Mouse (Mus musculus): ENCODE results near the gene Ano9. TPM values are rescaled to one million over a fixed set of nuclear protein-coding genes. Genes with fewer than 3 reads are reported as not detected.

The Ano9 gene
- polyA plus RNA-seq, 2 experiments, result 4.3 to 8.0 TPM

- peaks cover 12% of the 10 kb centered on the region for H3K4me1 ChIP-seq (ENCODE audit: control insufficient read depth, insufficient read depth, low read length)
- no peak for DNase-seq (ENCODE audit: low spot score)
- WGBS, result 90% methylated on average over 4 of the region's 4 CpGs
- ATAC-seq (ENCODE audit: low FRiP score, low read depth), result no peak
- no peaks in the 10 kb centered on the region for H3K36me3 ChIP-seq (ENCODE audit: control insufficient read depth, insufficient read depth, low read length)
- H3K27ac ChIP-seq (replicated peaks; ENCODE audit: low read depth, low read length), result no peak overlapping the region
- H3K9ac ChIP-seq (ENCODE audit: low read depth, low read length, severe bottlenecking), result no peak overlapping the region
- no peak overlapping the region for H3K4me3 ChIP-seq (replicated peaks; ENCODE audit: low read length)
- no peak overlapping the region for H3K4me2 ChIP-seq (replicated peaks; ENCODE audit: low read depth, low read length, severe bottlenecking)
- no peaks in the 10 kb centered on the region for H3K27me3 ChIP-seq (ENCODE audit: control insufficient read depth, insufficient read depth, low read length)
- no peaks in the 10 kb centered on the region for H3K9me3 ChIP-seq (ENCODE audit: control insufficient read depth, low read length)
- no peak for TF ChIP-seq POLR2A (IDR thresholded peaks at IDR 0.05; ENCODE audit: borderline replicate concordance, extremely low read depth, insufficient read depth, insufficient read length)
Observed at GRCm38 (mm10) chr7:141052016-141052415, 65.6 kb downstream of the Ano9 start.

Other genes starting within 250 kb of the Ano9 start
- 98.9 and 113 TPM in 2 replicates for gene Psmd13, start 235.8 kb downstream of the Ano9 start, polyA plus RNA-seq (2012; rRNA removed)
- gene Psmd13, start 235.8 kb downstream of the Ano9 start, polyA plus RNA-seq (2014; fragmentation: Nextera tagmentation; extraction: Ambion mirVana), result 133 TPM in 2 replicates
- gene Sirt3, start 235.5 kb downstream of the Ano9 start, polyA plus RNA-seq (2012; rRNA removed), result 28.3 and 33.1 TPM in 2 replicates
- 20.1 and 22.3 TPM in 2 replicates for gene Sirt3, start 235.5 kb downstream of the Ano9 start, polyA plus RNA-seq (2014; fragmentation: Nextera tagmentation; extraction: Ambion mirVana)
- 14.2 and 14.5 TPM in 2 replicates for gene Cox8b, start 217.4 kb downstream of the Ano9 start, polyA plus RNA-seq (2012; rRNA removed)
- gene Cox8b, start 217.4 kb downstream of the Ano9 start, polyA plus RNA-seq (2014; fragmentation: Nextera tagmentation; extraction: Ambion mirVana), result 17.2 and 32.5 TPM in 2 replicates
- gene Nlrp6, start 196.9 kb downstream of the Ano9 start, polyA plus RNA-seq (2012; rRNA removed), result 0.05 TPM in 2 replicates
- 0.08 TPM in 1 of 2 replicates, not detected in the other for gene Nlrp6, start 196.9 kb downstream of the Ano9 start, polyA plus RNA-seq (2014; fragmentation: Nextera tagmentation; extraction: Ambion mirVana)
- gene Pgghg, start 176.4 kb downstream of the Ano9 start, polyA plus RNA-seq (2012; rRNA removed), result 52.8 and 68.8 TPM in 2 replicates
- 26.7 and 31.3 TPM in 2 replicates for gene Pgghg, start 176.4 kb downstream of the Ano9 start, polyA plus RNA-seq (2014; fragmentation: Nextera tagmentation; extraction: Ambion mirVana)
- gene Ifitm5, start 167.5 kb downstream of the Ano9 start, polyA plus RNA-seq (2012; rRNA removed), result 30.9 and 34.4 TPM in 2 replicates
- gene Ifitm5, start 167.5 kb downstream of the Ano9 start, polyA plus RNA-seq (2014; fragmentation: Nextera tagmentation; extraction: Ambion mirVana), result 32.3 and 44.3 TPM in 2 replicates
- gene Gm45717, start 161.9 kb downstream of the Ano9 start, polyA plus RNA-seq (2012; rRNA removed), result not detected in 2 replicates
- gene Gm45717, start 161.9 kb downstream of the Ano9 start, polyA plus RNA-seq (2014; fragmentation: Nextera tagmentation; extraction: Ambion mirVana), result not detected in 2 replicates
- gene Ifitm2, start 161.8 kb downstream of the Ano9 start, polyA plus RNA-seq (2012; rRNA removed), result 1,234 and 1,466 TPM in 2 replicates
- 1,822 and 1,827 TPM in 2 replicates for gene Ifitm2, start 161.8 kb downstream of the Ano9 start, polyA plus RNA-seq (2014; fragmentation: Nextera tagmentation; extraction: Ambion mirVana)
- 68.1 and 115 TPM in 2 replicates for gene Ifitm1, start 150.6 kb downstream of the Ano9 start, polyA plus RNA-seq (2012; rRNA removed)
- gene Ifitm1, start 150.6 kb downstream of the Ano9 start, polyA plus RNA-seq (2014; fragmentation: Nextera tagmentation; extraction: Ambion mirVana), result 55.4 and 66.7 TPM in 2 replicates
- 85.6 and 91.3 TPM in 2 replicates for gene Ifitm3, start 107.0 kb downstream of the Ano9 start, polyA plus RNA-seq (2012; rRNA removed)
- gene Ifitm3, start 107.0 kb downstream of the Ano9 start, polyA plus RNA-seq (2014; fragmentation: Nextera tagmentation; extraction: Ambion mirVana), result 184 and 201 TPM in 2 replicates
- 1.3 and 1.8 TPM in 2 replicates for gene Ifitm6, start 99.9 kb downstream of the Ano9 start, polyA plus RNA-seq (2012; rRNA removed)
- 1.2 and 1.7 TPM in 2 replicates for gene Ifitm6, start 99.9 kb downstream of the Ano9 start, polyA plus RNA-seq (2014; fragmentation: Nextera tagmentation; extraction: Ambion mirVana)
- not detected in 2 replicates for gene Gm17387, start 88.7 kb downstream of the Ano9 start, polyA plus RNA-seq (2012; rRNA removed)
- gene Gm17387, start 88.7 kb downstream of the Ano9 start, polyA plus RNA-seq (2014; fragmentation: Nextera tagmentation; extraction: Ambion mirVana), result not detected in 2 replicates
- gene B4galnt4, start 56.7 kb downstream of the Ano9 start, polyA plus RNA-seq (2012; rRNA removed), result 46.5 and 53.7 TPM in 2 replicates
- gene B4galnt4, start 56.7 kb downstream of the Ano9 start, polyA plus RNA-seq (2014; fragmentation: Nextera tagmentation; extraction: Ambion mirVana), result 12.3 and 17.1 TPM in 2 replicates
- 37.6 and 38.8 TPM in 2 replicates for gene Pkp3, start 39.6 kb downstream of the Ano9 start, polyA plus RNA-seq (2012; rRNA removed)
- 62.4 and 65.9 TPM in 2 replicates for gene Pkp3, start 39.6 kb downstream of the Ano9 start, polyA plus RNA-seq (2014; fragmentation: Nextera tagmentation; extraction: Ambion mirVana)
- 2.5 and 3.1 TPM in 2 replicates for gene Sigirr, start 17.2 kb downstream of the Ano9 start, polyA plus RNA-seq (2012; rRNA removed)
- 2.7 and 4.0 TPM in 2 replicates for gene Sigirr, start 17.2 kb downstream of the Ano9 start, polyA plus RNA-seq (2014; fragmentation: Nextera tagmentation; extraction: Ambion mirVana)
- 49.2 and 61.0 TPM in 2 replicates for gene Ptdss2, start 4.6 kb upstream of the Ano9 start, polyA plus RNA-seq (2012; rRNA removed)
- 67.8 and 68.6 TPM in 2 replicates for gene Ptdss2, start 4.6 kb upstream of the Ano9 start, polyA plus RNA-seq (2014; fragmentation: Nextera tagmentation; extraction: Ambion mirVana)
- gene Rnh1, start 55.1 kb upstream of the Ano9 start, polyA plus RNA-seq (2012; rRNA removed), result 92.3 and 105 TPM in 2 replicates
- gene Rnh1, start 55.1 kb upstream of the Ano9 start, polyA plus RNA-seq (2014; fragmentation: Nextera tagmentation; extraction: Ambion mirVana), result 190 and 216 TPM in 2 replicates
- gene Hras, start 76.2 kb upstream of the Ano9 start, polyA plus RNA-seq (2012; rRNA removed), result 111 and 112 TPM in 2 replicates
- 136 and 143 TPM in 2 replicates for gene Hras, start 76.2 kb upstream of the Ano9 start, polyA plus RNA-seq (2014; fragmentation: Nextera tagmentation; extraction: Ambion mirVana)
- gene Lrrc56, start 76.4 kb upstream of the Ano9 start, polyA plus RNA-seq (2012; rRNA removed), result 14.8 and 17.8 TPM in 2 replicates
- gene Lrrc56, start 76.4 kb upstream of the Ano9 start, polyA plus RNA-seq (2014; fragmentation: Nextera tagmentation; extraction: Ambion mirVana), result 5.8 and 8.3 TPM in 2 replicates
- gene Lmntd2, start 96.3 kb upstream of the Ano9 start, polyA plus RNA-seq (2012; rRNA removed), result 6.6 and 6.9 TPM in 2 replicates
- gene Lmntd2, start 96.3 kb upstream of the Ano9 start, polyA plus RNA-seq (2014; fragmentation: Nextera tagmentation; extraction: Ambion mirVana), result 0.95 and 1.7 TPM in 2 replicates
- 40.0 and 44.8 TPM in 2 replicates for gene Rassf7, start 98.1 kb upstream of the Ano9 start, polyA plus RNA-seq (2012; rRNA removed)
- gene Rassf7, start 98.1 kb upstream of the Ano9 start, polyA plus RNA-seq (2014; fragmentation: Nextera tagmentation; extraction: Ambion mirVana), result 30.9 and 31.7 TPM in 2 replicates
- 37.6 and 42.6 TPM in 2 replicates for gene Phrf1, start 111.0 kb upstream of the Ano9 start, polyA plus RNA-seq (2012; rRNA removed)
- 65.9 and 72.7 TPM in 2 replicates for gene Phrf1, start 111.0 kb upstream of the Ano9 start, polyA plus RNA-seq (2014; fragmentation: Nextera tagmentation; extraction: Ambion mirVana)
- 3.2 and 4.6 TPM in 2 replicates for gene Irf7, start 148.7 kb upstream of the Ano9 start, polyA plus RNA-seq (2012; rRNA removed)
- 2.1 TPM in 2 replicates for gene Irf7, start 148.7 kb upstream of the Ano9 start, polyA plus RNA-seq (2014; fragmentation: Nextera tagmentation; extraction: Ambion mirVana)
- gene Cdhr5, start 159.0 kb upstream of the Ano9 start, polyA plus RNA-seq (2012; rRNA removed), result 0.29 and 0.35 TPM in 2 replicates
- gene Cdhr5, start 159.0 kb upstream of the Ano9 start, polyA plus RNA-seq (2014; fragmentation: Nextera tagmentation; extraction: Ambion mirVana), result 0.18 and 0.43 TPM in 2 replicates
- gene Sct, start 161.3 kb upstream of the Ano9 start, polyA plus RNA-seq (2012; rRNA removed), result 17.5 and 17.6 TPM in 2 replicates
- gene Sct, start 161.3 kb upstream of the Ano9 start, polyA plus RNA-seq (2014; fragmentation: Nextera tagmentation; extraction: Ambion mirVana), result 14.2 and 17.3 TPM in 2 replicates
- gene Drd4, start 174.2 kb upstream of the Ano9 start, polyA plus RNA-seq (2012; rRNA removed), result 3.1 and 4.0 TPM in 2 replicates
- gene Drd4, start 174.2 kb upstream of the Ano9 start, polyA plus RNA-seq (2014; fragmentation: Nextera tagmentation; extraction: Ambion mirVana), result 1.5 and 2.0 TPM in 2 replicates
- gene Deaf1, start 209.9 kb upstream of the Ano9 start, polyA plus RNA-seq (2012; rRNA removed), result 47.0 TPM in 2 replicates
- 82.6 and 89.1 TPM in 2 replicates for gene Deaf1, start 209.9 kb upstream of the Ano9 start, polyA plus RNA-seq (2014; fragmentation: Nextera tagmentation; extraction: Ambion mirVana)
- 55.6 and 59.5 TPM in 2 replicates for gene Tmem80, start 209.9 kb upstream of the Ano9 start, polyA plus RNA-seq (2012; rRNA removed)
- 23.4 and 23.6 TPM in 2 replicates for gene Tmem80, start 209.9 kb upstream of the Ano9 start, polyA plus RNA-seq (2014; fragmentation: Nextera tagmentation; extraction: Ambion mirVana)
- gene Eps8l2, start 221.1 kb upstream of the Ano9 start, polyA plus RNA-seq (2012; rRNA removed), result 20.3 and 22.4 TPM in 2 replicates
- gene Eps8l2, start 221.1 kb upstream of the Ano9 start, polyA plus RNA-seq (2014; fragmentation: Nextera tagmentation; extraction: Ambion mirVana), result 17.0 and 19.0 TPM in 2 replicates

All from limb, embryonic 14.5 days (tissue).